Mouse (Mus musculus) T-helper 1 cell (primary cell): ENCODE data around the gene Armcx3.
"Not testable (repeated sequence)": the region's sequence is repeated elsewhere in the genome, so short reads cannot be mapped to it uniquely, and the experiment has no call there.

Experiments used
- in situ Hi-C: fragments of 300-600 bp; cut with MboI, MseI; formaldehyde crosslinking; loops from one replicate; pipeline ENCODE4 v1.15.1; 2025; ENCODE audit warnings: high pct_unique_total_duplicates

Gene Armcx3

GRCm38 (mm10) chrX:134756434-134757292, at the start of gene Armcx3:
Gene Armcx3 (plus strand): TSS chrX:134756595.
- in situ Hi-C loops = no loop called here

DNA sequence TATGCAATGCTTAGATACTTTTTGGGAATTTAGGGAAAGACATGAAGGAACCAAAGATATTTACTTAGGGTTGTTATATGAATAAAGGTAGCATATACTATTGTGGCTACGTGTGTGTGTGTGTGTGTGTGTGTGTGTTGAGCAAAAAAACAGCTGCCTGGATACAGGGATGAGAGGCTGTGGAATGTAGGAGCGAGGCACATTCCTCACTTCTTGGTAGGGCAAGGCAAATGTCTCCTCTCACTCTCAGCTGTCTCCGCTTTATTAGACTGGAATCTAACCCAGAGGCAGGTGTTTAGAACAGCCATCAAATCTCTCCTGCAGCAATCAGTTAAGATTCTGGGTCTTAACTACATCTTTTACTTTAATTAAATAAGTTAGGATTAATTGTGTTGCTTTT, 39.5 kb upstream of the Armcx3 start:
- in situ Hi-C loops = no loop called here

GRCm38 (mm10) chrX:134717752-134718308, 38.6 kb upstream of the Armcx3 start, which contains the start of gene Armcx1:
Gene Armcx1 (plus strand): TSS chrX:134717963.
- in situ Hi-C loops = no loop called here

DNA sequence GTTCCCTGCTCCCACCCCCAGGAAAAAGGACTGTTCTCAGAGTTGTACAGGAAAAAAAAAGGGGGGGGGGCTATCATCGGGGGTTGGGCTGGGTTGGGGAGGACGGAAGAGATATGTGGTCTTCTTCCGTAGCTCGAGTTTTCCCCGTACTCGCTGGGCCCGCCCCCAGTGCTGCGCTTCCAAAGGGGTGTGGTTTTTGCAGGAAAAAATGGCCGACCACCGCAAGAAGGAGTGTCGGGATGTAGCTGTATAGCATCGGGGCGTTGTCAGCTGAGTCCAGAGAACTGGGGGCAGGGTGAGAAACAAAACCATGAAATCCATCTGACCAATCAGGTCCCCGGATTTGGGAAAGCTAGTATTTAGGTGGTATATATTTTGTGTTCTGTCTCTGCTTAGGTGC, 37.9 kb upstream of the Armcx3 start:
- in situ Hi-C loops = no loop called here

- in situ Hi-C loops = not testable (repeated sequence)
Observed at GRCm38 (mm10) chrX:134723762-134724161, 32.6 kb upstream of the Armcx3 start.

GRCm38 (mm10) chrX:134729778-134730177, 26.6 kb upstream of the Armcx3 start:
- in situ Hi-C loops = loop anchor here (5.0 kb wide), 1 partner anchor 198 kb away; no protein-coding TSS in a partner anchor

DNA sequence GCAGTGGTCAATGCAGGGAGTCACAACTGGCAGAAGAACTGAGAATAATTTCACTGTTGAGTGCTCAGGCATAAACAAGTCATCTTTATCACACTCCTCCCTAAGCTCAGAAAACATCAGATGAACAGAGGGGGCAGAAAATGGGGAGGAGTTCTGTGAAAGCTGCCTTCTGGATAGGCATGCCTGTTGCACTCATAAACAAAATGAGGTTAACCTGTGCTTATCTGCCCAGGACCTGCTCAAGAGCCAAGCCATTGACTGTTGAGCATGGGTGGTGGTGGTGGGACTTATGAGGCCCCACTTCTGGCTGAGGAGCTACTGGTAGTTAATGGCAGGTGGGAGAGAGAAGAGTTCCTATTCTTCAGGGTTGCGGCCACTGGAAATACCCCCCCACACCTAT, 18.6 kb upstream of the Armcx3 start:
- in situ Hi-C loops = no loop called here

GRCm38 (mm10) chrX:134739160-134739559, 17.2 kb upstream of the Armcx3 start:
- in situ Hi-C loops = no loop called here

DNA sequence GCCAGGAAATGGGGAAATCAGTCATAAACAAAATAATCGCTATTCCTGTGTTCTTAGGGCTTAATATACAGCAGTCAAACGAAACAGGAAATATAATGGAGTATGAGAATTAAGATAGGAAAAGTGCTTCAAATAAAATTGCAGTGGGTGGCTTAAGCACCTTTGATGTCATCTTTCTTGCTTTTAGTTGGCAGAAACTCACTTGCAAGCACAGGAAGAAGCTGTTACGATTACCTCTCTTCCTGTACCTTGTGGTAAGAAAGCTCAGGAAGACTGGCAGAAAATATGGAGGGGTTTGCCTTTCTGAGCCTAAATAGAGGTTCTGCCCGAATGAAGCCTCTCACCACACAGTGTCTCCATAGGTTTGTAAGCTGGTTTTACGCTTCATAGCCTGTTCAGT, 14.5 kb upstream of the Armcx3 start:
- in situ Hi-C loops = no loop called here

DNA sequence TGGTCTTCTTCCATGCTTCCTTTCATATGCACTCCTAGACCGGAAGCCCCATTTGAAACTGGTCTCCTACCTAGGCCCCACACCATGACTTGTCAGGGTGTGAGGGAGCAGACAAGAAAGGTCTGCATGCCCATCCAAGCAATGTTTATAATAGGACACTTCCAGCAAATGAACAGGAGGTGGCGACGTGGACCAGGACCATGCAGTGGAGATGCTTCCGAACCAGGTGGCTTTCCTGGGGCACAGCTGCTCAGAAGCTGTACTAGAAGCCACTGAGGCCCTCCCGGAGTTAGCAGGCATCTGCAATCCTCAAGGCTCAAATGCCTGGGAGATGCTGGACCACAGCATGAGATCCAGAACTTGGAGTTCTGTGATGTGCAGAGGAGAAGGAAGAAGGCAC, 9.9 kb upstream of the Armcx3 start:
- in situ Hi-C loops = no loop called here

DNA sequence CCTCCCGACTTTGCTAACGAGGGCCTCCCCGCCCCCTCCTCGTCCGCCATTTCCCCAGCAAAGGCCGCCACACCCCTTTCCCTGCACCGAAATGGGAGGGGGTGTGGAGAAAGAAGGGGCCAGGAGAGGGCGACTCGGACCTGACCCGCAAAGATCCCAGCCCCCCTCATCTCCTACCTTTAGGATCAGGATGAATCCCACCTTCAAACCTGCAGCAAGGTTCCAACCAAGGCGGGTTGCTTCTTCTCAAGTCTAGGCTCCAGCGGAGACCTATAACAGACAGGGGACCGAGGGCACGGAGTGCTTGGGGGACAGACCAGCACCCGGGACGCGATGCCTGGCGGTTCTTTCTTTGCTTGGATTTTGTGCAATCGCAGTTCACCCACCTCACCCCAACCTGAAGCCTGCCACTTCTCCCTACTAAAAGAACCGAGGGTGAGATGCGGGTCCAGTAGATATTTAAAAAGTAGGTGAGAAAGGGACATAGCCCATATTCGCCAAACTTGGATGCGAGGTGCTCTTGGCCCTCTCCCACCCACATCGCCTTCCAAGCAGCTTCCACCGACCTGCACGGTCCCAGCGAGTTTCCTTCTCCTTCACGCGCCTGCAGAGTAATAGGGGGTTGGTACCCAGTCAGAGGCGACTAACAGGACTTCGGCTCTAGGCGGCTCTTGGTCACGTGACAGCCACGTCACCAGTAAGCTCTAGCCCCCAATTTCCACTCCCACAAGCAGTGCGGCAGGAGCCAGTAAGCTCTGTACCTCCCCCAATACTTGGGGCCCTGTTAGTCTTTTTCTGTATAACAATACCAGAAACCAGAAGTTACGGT, 5.4 kb upstream of the Armcx3 start, which contains the start of gene Armcx6:
Gene Armcx6, minus strand, starts transcription at position 654 of the 829 bp plus-strand sequence.
- in situ Hi-C loops = no loop called here

GRCm38 (mm10) chrX:134751910-134752309, 4.5 kb upstream of the Armcx3 start:
- in situ Hi-C loops = no loop called here

- in situ Hi-C loops = no loop called here
Observed at GRCm38 (mm10) chrX:134752584-134752983, 3.8 kb upstream of the Armcx3 start.

- in situ Hi-C loops = no loop called here
Observed at GRCm38 (mm10) chrX:134757293-134757995, 1.0 kb downstream of the Armcx3 start.

GRCm38 (mm10) chrX:134763428-134764198, 7.2 kb downstream of the Armcx3 start:
- in situ Hi-C loops = loop anchor here (5.0 kb wide), 1 partner anchor 34 kb away; no protein-coding TSS in a partner anchor

GRCm38 (mm10) chrX:134787728-134788127, 31.3 kb downstream of the Armcx3 start:
- in situ Hi-C loops = loop anchor here (10.0 kb wide), 1 partner anchor 1277 kb away; the partner anchor contains the start of gene Bex2

DNA sequence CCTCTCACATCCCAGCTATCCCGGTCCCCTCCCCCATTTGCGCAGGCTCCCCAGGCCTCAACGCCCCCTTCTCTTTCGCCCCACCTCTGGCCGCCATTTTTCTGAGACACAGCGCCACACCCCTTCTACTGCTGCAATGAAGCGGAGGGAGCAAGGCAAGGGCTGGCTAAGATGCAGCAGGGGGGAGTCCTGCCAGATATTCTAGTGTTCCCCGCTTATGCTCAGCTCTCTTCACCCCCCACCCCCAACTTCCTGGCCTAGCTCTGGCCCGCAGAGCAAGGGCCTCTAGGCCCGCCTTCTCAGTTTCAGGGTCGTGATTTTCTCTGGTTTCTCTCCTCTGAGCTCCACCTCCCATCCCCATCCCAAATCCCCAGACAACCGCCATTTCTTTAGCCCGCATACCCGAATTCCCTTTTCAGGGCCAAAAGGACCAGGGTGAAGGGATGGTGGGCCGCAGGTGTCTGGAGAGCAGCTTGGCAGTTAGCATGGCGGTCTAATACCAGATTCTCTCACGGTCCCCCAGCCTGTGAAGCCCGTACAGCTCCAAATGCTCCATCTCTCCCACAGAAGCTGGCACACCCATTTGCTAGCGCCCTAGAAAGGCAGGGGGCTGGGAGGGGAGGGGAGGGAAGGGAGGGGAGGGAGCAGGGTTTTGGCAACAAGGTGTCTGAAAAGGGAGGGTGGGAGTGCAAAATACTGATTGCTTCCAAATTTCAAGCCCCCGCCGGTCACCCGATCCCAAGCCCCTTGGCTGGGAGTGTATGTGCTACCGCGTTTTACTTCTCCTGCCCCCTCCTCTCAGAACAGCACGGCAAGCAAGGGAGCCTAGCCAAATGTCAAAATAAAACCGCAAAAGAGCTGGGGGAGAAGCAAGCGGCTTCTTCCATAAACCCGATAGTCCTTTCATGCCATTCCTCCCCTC, 51.7 kb downstream of the Armcx3 start:
- in situ Hi-C loops = no loop called here

- in situ Hi-C loops = no loop called here
Observed at GRCm38 (mm10) chrX:134808755-134809224, 52.4 kb downstream of the Armcx3 start, which contains the start of gene Armcx2. Gene Armcx2 (minus strand): TSS chrX:134809221.
